Mouse (Mus musculus) frontal cortex, adult 2 months (tissue): ENCODE measurements at regions not wholly inside any gene's neighbourhood (a gene's known extent, or its start where the extent isn't known, plus 50 kb on each side); places are given as distances from the start of the nearest gene placed in this dataset.
"Not testable (repeated sequence)": the region's sequence is repeated elsewhere in the genome, so short reads cannot be mapped to it uniquely, and the experiment has no call there.

ENCODE experiments used
- DNase-seq, 2 experiments: peaks; one replicate each; pipeline ENCODE4 v3.0.0; 2022; ENCODE audit warnings: low spot score in 1 of 2; ENCODE audit errors: extremely low spot score in 1 of 2

GRCm38 (mm10) chr12:43696261-43696660, 513.9 kb downstream of the Dnajb9 start:
- not testable (repeated sequence) for DNase-seq

DNA sequence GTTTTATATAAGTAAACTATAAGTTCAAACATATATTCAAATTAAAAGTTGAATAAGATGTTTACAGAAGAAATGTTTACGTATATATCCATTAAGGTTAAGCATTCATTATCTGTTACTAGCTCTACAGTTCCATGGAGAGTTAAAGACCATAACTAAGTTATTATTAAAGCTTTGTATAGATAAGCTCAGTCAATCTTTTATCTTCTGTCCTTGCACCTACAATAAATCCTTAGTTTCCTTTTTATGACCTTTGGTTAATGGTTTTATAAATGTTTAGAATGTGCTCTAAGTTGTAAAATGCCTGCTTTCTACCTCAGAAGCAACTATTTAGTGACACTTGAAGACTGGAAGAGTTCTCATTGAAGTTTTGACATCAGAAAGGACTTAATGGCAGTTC, 562.1 kb downstream of the Dnajb9 start:
- no peak for DNase-seq

GRCm38 (mm10) chr12:43641238-43641895, 568.8 kb downstream of the Dnajb9 start:
- peak in 1 of 2 experiments; percentile 23 for DNase-seq
